Mouse (Mus musculus) right cerebral cortex, postnatal 4 days (tissue): ENCODE results near the gene Slc35f5.

ENCODE experiments used
- DNase-seq: peaks from one replicate; pipeline ENCODE4 v3.0.0-alpha.2; 2022

Gene Slc35f5

GRCm38 (mm10) chr1:125575458-125576114 is 15.2 kb downstream of the Slc35f5 start:
- DNase-seq, result no peak

DNA sequence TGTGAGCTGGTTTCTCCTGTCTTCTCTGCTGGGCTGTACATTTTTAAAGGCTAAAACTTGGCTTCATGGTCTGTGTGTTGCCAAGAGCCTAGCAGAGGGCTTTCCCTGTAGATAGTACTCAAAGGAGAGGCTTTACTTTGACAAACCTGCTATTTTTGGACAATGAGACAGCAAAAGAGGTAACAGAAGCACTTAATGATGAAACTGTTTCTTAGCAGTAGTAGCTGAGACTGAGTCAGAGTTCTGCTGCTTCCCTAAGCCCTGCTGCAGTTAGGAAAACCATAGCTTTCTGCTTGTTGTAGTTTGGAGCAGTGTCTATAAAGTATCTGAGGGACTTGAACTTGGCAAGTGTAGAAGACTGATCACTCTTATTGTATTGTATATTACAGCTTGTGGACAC is 16.6 kb downstream of the Slc35f5 start:
- no peak for DNase-seq

GRCm38 (mm10) chr1:125578091-125578490 is 17.7 kb downstream of the Slc35f5 start:
- no peak for DNase-seq

DNA sequence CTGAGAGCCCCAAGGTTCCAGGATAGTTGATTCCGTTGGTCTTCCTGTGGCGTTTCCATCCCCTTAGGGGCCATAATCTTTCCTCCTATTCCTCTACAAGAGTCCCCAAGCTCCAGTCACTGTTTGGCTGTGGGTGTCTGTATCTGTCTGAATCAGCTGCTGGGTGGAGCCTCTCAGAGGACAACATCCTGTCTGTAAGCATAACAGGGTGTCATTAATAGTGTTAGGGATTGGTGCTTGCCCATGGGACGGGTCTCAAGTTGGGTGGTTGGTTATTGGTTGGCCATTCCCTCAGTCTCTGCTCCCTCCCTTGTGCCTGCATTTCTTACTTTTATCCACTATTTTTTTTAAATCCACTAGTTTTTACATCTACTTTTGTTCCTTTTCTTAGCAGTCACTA is 20.7 kb downstream of the Slc35f5 start:
- no peak for DNase-seq

- no peak for DNase-seq
Observed at GRCm38 (mm10) chr1:125603620-125604019, 43.2 kb downstream of the Slc35f5 start.

DNA sequence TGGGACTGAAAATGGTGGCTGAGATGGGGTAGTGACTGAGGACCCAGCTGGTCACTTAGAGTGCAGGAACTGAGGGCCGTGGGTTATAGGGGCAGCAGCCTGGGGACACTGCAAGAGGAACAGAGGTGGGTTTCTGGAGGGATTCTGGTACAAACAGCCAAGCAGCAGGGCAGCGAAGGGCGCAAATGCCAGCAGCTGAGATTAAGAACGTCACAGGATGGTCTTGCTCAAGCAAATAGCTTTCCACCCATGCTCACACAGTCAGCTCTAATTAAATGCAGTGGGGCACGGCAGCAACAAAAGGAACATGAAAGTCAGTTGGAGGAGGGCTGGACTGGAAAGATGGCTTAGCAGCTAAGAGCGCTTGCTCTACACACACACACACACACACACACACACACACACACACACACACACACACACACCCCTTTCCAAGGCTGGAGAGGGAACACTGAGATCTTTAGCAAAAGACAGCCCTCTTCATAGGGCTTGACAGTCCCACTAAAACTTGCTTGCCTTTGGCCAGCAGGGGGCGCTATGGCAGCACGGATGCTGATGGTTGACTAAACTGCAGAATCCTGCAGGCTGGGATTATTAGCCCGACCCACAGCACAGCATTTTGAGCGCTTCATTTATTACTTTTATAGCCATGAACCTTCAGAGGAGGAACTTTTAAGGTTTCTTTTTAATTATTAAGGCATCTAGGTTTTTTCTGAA is 46.9 kb downstream of the Slc35f5 start:
- DNase-seq, result peak; percentile 99

GRCm38 (mm10) chr1:125624376-125625076 is 64.1 kb downstream of the Slc35f5 start:
- DNase-seq, result no peak

DNA sequence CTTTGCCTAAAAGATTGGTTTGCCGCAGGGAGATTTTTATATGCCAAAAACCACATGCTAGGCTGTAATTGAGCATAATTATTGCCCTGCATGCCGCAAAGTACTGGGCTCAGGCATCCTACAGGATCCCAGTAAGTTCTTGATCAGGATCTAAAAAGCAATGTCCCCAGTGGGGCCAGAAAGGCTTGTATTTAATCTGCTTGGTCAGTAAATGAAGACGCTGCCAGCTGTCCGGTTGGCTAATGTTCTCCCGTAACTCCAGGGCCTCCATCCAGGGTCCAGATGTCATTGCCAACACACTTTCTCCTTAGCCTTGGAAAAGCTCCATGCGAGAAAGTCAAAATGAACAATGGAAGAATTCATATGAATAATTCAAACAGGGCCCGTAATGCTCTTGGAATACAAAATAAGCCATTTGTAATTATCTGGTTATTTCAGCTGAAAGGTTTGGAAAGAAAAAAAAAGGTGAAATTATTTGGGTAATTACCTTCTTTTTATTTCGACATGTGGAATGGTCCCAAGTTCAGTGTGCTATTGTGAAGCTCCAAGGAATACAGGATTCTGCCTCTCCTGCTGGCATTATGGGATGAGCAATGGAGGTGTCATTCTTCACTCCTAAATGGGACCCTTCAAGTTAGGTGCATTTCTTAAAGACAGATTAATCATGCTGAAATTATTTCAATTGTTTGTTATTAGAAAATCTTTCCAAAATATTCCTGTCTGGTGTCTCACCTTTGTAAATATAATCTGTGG is 79.3 kb downstream of the Slc35f5 start:
- peak; percentile 4 for DNase-seq

DNA sequence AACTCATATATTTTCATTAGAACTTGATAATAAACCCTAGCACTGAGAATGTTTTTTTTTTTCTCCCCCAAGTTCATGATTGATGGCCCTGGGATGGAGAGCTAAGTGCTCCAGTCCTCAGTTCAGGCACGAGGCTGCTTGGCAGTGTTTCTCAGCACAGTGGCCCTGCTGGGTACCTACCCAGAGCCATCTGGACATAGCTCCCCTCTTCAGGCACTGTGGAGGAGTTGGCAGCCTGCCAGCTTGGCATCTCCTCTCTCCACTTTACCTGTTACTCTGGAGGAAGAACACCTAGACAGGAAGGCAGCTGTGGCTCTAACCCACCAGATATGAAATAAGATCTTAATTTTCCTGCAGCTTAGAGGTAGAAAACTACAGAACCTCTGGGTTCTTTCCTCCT is 83.2 kb downstream of the Slc35f5 start:
- no peak for DNase-seq
